Mouse (Mus musculus) ovary, postnatal 14 days (tissue): ENCODE data around the gene Hectd2.

Experiments
- DNase-seq: peaks from one replicate; pipeline ENCODE4 v3.0.0; 2022; ENCODE audit warnings: low spot score

Gene Hectd2

GRCm38 (mm10) chr19:36564396-36564795 lies 10.0 kb downstream of the Hectd2 start:
- DNase-seq = no peak

GRCm38 (mm10) chr19:36573986-36574385 lies 19.5 kb downstream of the Hectd2 start:
- no peak for DNase-seq

- no peak for DNase-seq
Observed at GRCm38 (mm10) chr19:36575159-36575558, 20.7 kb downstream of the Hectd2 start.

GRCm38 (mm10) chr19:36580874-36581273 lies 26.4 kb downstream of the Hectd2 start:
- no peak for DNase-seq

GRCm38 (mm10) chr19:36582116-36582515 lies 27.7 kb downstream of the Hectd2 start:
- DNase-seq = no peak

GRCm38 (mm10) chr19:36585505-36585904 lies 31.1 kb downstream of the Hectd2 start:
- no peak for DNase-seq

GRCm38 (mm10) chr19:36594409-36594808 lies 40.0 kb downstream of the Hectd2 start:
- no peak for DNase-seq

GRCm38 (mm10) chr19:36601869-36602268 lies 47.4 kb downstream of the Hectd2 start:
- no peak for DNase-seq

- no peak for DNase-seq
Observed at GRCm38 (mm10) chr19:36602535-36603312, 48.3 kb downstream of the Hectd2 start.

GRCm38 (mm10) chr19:36606270-36606669 lies 51.8 kb downstream of the Hectd2 start:
- DNase-seq = no peak

GRCm38 (mm10) chr19:36609229-36609628 lies 54.8 kb downstream of the Hectd2 start:
- DNase-seq = no peak

- DNase-seq = no peak
Observed at GRCm38 (mm10) chr19:36610309-36610708, 55.9 kb downstream of the Hectd2 start.

- DNase-seq = no peak
Observed at GRCm38 (mm10) chr19:36625906-36626305, 71.5 kb downstream of the Hectd2 start.

GRCm38 (mm10) chr19:36626881-36627280 lies 72.4 kb downstream of the Hectd2 start:
- no peak for DNase-seq

- DNase-seq = no peak
Observed at GRCm38 (mm10) chr19:36629394-36629910, 75.0 kb downstream of the Hectd2 start.

GRCm38 (mm10) chr19:36630361-36630760 lies 75.9 kb downstream of the Hectd2 start:
- DNase-seq = no peak

GRCm38 (mm10) chr19:36634771-36635170 lies 80.3 kb downstream of the Hectd2 start:
- no peak for DNase-seq

- DNase-seq = no peak
Observed at GRCm38 (mm10) chr19:36637223-36637622, 82.8 kb downstream of the Hectd2 start.

GRCm38 (mm10) chr19:36637948-36638587 lies 83.6 kb downstream of the Hectd2 start:
- no peak for DNase-seq

- DNase-seq = no peak
Observed at GRCm38 (mm10) chr19:36639072-36639471, 84.6 kb downstream of the Hectd2 start.

GRCm38 (mm10) chr19:36641128-36641527 lies 86.7 kb downstream of the Hectd2 start:
- no peak for DNase-seq

GRCm38 (mm10) chr19:36645308-36645889 lies 91.0 kb downstream of the Hectd2 start:
- no peak for DNase-seq
